Mouse (Mus musculus) frontal cortex, postnatal 14 days (tissue): ENCODE data around the gene Stk10.
"Not testable (repeated sequence)": the region's sequence is repeated elsewhere in the genome, so short reads cannot be mapped to it uniquely, and the experiment has no call there.

Experiments
- DNase-seq, 2 experiments: peaks; one replicate each; pipeline ENCODE4 v3.0.0; 2022; ENCODE audit warnings: low spot score in 2 of 2

Stk10 gene

DNA sequence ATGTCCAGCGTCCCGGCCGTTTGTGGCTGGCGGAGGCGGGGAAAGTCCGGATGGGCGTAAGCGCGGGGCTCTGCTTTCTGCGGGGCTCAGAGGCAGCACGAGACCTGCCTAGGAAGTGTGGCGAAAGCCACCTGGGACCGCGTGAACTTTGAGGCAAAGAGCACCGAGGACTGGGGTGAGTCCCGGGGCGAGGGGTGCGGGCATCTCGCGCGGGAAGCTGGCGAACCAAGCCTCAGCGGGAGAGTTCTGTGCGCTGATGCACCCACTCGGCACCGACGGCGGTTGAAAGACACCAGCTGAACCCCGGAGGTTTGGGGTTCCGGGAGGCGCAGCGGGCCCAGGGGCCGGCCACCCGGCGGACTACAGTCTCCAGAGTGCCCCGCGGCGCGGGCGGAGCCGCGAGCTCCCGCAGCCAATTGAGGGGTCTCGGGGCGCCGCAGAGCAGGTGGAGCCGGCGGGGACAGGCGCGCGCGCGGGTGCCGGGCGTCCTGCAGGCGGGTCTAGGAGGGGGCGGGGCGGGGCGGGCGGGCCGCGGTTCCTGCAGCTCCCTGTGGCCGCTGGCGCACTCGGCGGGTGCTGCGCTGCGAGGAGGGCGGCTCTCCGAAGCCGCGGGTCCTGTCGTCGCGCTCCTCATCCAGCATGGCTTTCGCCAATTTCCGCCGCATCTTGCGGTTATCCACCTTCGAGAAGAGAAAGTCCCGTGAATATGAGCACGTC, at the start of gene Stk10:
Stk10 (plus strand) TSS at position 541 of the 717 bp plus-strand sequence.
- DNase-seq: peak; percentile 79 to 84

DNA sequence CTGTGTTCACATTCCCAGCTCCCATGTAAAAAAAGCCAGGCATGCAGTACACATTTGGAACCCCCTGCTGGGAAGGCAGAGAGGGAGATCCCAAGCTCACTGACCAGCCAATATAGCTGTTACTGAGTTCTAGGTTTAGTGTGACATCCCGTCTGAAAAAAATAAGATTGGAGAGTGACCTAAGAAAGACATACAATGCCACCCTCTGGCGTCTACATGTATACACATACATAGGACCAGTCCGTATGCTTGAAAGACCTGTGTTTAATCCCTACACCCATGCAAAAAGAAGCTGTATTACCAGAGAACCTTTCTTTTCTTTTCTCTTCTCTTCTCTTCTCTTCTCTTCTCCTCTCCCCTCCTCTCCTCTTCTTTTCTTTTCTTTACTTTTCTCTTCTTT, 47.8 kb upstream of the Stk10 start:
- no peak for DNase-seq

DNA sequence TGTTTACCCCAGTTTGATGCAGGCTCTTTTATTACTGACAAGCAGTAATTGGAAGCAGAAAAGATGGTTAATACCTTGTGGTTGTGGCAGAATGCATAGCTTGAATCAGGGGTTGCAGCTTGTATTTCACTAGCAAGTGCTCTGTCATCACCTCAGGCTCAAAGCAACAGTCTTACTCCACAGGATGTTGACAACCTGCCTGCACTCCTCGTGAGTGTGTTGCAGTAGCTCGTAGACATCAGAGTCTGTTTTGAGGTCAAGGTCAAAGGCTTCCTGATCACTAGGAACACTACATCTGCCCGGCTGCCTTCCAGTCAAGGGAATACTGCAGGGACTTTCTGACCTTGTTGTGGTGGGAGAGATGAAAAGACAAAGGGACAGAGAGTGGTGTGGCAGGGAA, 46.5 kb upstream of the Stk10 start:
- no peak for DNase-seq

DNA sequence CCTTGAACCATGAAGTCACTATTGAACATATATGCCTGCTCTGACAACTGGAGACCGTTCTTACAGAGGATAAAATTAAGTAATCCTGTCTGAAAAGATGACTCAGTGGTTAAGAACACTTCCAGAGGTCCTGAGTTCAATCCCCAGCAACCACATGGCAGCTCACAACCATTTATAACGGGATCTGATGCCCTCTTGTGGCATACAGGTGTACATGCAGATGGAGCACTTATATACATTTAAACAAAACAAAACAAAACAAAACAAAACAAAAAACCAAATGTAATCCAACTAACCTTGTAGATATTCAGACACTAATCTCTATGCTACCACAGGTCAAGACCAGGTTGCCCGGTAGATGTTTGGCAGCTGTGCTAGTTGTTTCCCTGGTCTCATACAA, 45.6 kb upstream of the Stk10 start:
- DNase-seq: no peak

DNA sequence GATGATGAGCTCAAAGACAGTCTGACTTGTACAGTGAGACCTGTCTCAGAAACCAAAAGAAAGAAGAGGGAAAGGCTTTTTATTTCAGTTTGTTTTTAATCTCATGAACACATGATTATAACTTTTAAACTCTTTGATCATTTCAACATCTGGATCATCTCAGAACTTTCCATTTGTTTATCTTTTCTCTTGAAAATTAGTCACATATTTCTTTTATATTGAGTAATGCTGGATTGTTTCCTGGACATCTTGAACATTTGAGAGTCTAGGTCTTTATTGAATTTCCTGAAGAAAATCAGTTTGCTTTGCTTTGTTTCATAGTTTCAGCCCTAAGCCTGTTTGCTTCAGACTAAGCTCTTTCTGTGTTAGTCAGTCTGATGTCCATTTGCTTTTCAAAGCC, 44.8 kb upstream of the Stk10 start:
- no peak for DNase-seq

DNA sequence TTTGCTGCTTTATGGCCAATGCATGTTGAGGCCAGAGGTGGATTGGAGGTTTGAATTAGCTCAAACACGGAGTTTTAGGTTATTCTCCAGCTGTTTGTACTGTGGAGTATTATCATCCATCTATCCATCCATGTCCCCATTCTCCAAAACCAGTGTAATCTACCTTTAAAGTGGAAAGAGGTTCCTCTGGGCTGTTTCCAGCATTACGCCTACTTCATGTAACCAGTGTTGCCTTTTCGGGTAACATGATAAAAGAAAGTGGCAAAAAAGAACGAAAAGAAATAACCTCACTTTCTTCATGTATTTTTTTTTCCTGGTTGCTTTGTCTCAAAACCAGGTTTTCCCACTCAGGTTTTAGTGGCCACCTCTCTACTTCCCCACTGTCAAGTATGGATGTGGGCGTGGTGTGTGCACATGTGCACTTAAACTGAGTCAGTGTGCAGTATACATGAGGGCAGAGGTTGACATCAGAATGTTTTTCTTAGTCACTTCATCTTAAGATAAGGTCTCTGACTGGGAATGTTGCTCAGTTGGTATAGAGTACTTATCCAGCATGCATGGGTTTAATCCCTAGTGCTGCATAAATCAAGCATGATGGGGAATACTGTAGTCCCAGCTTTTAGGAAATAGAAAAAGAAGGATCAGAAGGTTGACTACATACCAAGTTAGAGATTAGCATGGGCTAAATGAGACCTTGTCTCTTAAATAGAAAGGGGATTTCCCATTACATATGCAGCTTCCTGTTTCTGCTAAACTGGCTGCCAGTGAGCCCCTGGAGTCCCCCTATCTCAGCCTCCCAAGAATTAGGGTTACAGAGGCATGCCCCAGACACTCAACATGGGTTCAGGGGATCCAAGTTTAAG, 44.1 kb upstream of the Stk10 start:
- no peak for DNase-seq

DNA sequence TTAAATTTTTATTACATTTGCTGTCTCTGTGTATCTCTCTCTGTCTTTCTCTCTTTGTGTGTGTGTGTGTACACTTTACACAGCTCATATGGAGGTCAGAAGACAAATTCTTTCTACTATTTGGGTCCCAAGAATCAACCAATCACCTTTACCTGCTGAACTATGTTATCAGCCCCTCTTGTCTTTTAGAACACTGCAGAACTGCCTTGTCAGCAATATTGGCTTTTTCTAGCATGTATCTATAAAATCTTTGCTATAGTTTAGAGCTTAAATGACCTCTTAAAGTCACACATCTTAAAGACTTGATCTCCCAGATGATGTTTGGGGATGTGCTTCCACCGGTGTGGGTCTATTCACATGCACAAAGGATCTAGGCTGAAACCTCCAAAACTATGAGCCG, 42.0 kb upstream of the Stk10 start:
- DNase-seq: no peak

DNA sequence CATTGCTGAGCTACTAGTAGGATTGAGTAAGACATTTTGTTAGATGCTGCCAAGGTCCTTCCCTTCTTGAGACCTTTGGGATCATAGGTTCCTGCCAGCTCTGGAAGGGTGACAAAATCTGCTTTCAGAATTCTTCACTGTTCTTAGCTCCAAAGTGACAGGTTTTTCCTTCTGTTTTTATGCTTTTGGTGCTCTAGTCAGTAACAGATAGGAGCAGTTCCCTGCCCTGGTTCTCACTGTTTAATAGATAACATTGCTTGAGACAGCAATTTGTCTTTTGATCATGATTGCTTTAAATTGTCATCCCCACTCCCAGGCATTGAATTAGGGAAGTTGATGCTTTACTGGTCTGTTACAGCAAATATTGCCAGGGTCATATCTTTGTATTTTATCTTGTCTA, 39.8 kb upstream of the Stk10 start:
- DNase-seq: no peak

DNA sequence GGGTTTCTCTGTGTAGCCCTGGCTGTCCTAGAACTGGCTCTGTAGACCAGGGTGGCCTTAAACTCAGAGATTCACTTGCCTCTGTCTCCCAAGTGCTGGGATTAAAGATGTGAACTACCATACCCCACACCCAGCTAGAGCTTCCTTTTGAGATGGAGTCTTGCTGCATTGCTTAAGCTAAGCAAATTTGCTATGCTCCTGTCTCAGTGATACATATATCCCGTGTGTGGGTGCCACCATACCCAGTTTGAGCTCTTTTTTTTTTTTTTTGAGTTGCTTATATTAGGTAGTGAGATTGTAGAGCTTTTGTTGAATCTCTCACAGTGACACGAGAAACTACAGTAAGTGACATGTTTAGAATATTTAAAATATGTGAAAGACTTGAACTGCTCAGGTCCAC, 37.8 kb upstream of the Stk10 start:
- no peak for DNase-seq

DNA sequence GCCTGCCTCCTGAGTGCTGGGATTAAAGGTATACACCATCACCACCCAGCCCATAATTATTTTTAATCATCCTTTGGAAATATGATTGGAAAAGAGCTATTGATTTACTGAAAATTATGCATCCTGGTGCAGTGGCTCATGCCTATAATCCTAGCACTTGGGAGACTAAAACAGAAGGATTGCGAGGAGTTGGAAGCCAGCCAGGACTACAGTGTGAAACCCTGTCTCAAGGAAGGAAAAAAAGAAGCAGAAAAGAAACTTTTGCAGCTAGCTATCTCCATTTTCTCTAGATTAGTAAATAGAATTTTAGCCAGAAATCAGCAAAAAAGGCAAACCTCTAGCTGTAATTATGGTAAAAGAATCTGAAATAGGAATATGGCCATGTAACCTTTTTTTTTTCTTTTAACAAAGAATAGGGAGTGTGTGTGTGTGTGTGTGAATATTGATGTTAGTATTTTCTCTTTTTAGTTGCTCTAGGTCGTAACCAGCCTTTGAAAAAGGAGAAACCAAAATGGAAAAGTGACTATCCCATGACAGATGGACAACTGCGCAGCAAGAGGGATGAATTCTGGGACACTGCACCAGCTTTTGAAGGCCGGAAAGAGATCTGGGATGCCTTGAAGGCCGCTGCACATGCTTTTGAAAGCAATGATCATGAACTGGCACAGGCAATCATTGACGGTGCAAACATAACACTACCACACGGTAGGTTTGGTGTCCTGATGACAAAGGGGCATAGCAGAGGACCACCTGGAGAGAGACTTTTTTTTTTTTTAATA, 34.2 kb upstream of the Stk10 start:
- peak in 1 of 2 experiments; percentile 50 for DNase-seq

DNA sequence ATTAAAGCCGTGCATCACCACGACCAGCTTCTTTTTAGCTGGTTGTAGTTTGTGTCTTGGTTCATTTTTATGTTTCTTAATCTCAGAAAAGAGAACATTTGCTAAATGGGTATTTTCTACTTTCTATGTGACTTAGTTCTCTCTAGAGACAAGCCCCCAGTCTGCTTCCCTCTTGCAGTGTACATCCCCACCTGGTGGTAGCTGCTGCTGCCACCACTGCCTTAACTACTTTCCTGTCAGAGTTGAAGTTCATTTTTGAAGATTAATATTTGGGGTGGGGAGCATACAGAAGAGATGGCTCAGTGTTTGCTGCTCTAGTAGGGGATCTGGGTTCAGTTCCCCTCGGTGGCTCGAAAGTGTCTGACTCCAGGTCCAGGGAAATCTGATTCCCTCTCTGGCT, 33.2 kb upstream of the Stk10 start:
- DNase-seq: no peak

DNA sequence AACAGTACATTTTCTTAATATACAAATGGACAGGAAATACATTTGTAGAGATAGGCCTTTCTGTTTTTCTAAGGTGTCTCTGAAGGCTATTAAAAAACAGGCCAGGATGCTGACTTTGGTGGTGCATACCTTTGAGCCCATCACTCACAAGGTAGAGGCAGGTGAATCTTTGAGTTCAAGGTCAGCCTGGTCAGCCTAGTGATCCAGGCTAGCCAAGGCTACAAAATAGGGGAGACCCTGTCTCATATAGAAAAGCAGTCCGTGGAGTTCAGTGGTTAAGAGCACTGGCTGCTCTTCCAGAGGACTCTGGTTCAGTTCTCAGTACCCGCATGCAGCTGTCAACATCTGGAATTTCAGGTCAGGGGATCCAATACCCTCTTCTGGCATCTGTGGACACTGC, 29.4 kb upstream of the Stk10 start:
- DNase-seq: no peak

DNA sequence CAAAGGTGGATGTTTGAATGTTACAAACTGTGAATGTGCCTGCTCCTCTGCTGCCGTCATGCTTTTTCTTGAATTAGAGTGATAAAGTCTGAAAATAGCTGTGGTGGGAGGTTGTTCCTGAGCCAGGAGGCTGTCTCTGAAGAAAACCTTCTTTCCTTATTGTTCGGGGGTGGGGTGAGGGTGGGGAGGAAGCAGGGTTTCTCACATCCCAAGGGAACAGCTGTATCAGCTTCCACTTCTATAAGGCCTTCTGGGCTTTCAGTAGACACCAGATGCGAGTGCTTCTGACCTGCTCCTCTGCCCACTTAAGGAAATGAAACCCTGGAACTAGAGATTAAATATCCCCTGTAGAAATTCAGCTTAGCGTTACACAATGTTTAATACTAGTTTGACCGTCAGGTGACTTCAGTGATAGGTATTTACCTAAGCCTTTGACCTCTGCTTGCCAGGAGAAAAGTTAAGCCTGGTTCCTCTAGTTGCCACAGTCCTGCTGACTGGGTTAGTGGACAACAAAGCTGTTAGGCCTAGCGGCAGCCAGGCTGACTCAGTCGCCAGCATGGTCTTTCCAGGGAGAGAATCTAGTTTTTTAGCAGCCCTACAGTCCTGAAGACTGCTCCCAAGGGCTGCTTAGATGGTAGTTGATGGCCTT, 27.9 kb upstream of the Stk10 start:
- no peak for DNase-seq

DNA sequence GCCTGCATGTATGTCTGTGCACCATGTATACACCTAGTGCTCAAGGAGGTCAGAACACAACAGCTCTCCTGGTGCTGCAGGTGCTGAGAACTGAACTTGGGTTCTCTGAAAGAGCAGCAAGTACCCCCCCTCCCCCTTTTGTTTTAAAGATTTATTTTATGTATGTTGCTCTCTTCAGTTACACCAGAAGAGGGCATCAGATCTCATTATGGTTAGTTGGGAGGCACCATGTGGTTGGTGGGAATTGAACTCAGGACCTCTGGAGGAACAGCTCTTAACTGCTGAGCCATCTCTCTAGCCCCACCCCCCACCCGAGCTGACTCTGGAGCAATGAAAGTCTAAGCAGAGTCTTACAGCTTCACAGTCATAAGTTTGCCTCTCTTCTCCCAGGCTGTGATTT, 22.2 kb upstream of the Stk10 start:
- DNase-seq: no peak

DNA sequence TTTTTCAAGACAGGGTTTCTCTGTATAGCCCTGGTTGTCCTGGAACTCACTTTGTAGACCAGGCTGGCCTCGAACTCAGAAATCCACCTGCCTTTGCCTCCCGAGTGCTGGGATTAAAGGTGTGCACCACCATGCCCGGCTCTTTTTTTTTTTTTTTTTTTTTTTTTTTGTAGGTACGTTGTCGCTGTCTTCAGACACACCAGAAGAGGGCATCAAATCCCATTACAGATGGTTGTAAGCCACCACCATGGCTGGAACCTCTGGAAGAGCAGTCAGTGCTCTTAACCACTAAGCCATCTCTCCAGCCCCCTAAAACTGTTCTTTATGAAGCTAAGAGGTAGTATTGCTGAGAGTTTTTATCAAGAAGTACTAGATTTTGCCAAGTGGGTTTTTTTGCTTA, 18.3 kb upstream of the Stk10 start:
- not testable (repeated sequence) for DNase-seq

DNA sequence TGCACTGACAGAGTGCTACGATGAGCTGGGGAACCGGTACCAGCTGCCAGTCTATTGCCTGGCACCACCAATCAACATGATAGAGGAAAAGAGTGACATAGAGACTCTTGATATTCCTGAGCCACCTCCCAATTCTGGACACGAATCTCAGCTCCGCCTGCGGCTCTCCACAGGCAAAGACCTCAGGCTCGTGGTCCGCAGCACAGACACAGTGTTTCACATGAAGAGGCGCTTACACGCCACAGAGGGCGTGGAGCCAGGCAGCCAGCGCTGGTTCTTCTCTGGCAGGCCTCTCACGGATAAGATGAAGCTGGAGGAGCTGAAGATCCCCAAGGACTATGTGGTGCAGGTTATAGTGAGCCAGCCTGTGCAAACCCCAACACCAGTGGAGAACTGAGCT, 17.0 kb upstream of the Stk10 start:
- no peak for DNase-seq

DNA sequence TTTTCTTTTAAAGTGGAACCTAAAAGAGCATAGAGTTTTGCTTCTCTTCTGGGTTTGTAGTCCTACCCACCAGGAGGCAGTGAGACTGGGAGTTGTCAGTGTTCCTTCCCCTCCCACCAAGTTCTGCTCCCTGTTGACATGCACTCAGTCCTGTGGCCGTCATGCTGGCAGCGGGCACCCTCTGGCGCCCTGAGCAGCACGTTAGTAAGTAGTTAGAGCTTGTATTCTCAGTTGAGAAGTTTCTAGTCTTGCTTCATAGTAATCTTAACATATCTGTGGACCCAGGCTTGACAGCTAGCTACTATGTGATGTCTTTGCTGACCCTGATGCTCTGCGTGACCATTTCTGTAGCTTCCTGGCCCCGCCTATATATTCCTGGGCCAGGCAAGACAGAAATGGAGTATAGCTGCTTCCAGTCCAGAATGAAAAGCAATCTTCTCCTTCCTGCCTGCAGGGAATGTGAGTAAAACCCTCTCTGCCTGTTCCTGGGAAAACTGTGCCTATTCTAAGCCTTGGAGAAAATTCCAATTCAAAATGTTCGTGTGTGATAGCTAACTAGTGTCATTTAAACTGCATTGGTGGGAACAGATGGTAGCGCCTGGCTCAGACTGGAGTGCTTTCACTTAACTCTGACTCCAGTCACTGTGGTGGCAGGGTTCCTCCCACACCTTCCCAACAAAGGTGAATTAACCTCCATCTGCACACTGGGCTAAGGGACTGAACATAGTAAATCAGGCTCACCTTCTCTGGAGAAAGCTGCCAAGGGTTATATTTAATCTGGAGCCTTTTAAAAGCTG, 16.0 kb upstream of the Stk10 start:
- DNase-seq: no peak

DNA sequence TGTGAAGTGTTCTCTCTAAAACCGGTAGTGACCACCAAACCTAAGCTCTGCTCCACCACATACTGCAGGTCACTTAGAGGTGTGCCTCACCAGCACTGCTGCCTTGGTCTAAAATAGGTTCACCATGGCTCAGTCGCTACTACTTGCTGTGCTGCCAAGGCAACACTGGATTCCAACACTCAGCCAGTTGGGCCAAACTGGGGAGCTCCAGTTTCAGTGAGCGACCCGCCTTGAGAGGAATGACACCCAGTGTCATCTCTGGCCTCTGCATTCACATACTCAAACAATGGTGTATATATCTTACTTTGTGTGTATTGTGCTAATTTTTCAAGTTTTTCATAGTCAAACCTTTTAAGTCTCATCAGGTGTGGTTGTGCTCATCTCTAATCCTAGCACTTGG, 14.3 kb upstream of the Stk10 start:
- no peak for DNase-seq

DNA sequence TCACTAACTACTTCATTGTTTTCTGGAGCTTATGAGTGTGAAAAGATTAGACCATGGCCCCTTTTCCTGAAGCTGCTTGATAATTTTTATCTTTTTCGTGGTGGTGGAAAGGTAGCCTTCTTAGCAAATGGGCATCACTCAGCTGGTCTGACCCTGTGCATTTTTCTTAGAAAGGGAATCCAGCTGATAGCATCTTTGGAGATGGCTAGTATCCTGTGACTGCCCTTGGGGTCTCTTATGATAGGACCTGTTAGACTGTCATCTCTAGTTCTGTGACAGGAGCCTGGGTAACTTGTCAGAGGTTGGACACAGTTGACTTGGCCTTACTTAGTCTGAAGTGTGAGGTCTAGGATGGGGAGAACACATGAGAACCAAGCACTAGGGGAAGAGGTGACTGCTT, 13.8 kb upstream of the Stk10 start:
- DNase-seq: no peak

DNA sequence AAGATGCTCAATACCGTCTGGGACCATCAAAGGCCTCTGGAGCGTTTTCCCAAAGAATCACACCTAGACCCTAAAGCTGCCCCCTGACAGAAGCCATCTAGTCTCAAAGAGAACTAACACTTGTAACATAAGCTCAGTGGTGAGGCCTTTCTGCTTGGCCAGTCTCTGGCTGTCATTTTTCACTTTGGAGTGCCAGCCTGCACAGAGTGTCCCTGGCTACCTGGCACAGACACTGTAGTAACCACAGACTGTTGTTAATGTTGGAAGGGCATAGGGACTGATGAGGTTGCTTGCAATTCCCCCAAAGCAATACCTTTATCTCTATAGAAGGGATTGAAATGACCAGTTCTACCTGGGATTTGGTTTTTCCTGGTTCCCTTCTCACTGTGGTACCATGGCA, 11.9 kb upstream of the Stk10 start:
- no peak for DNase-seq
